Mouse (Mus musculus) urinary bladder, postnatal 10 days (tissue): ENCODE results near the gene Zfpm1.

Experiments
- DNase-seq: peaks from one replicate; pipeline ENCODE4 v3.0.0; 2022; ENCODE audit warnings: low spot score

Gene Zfpm1

DNA sequence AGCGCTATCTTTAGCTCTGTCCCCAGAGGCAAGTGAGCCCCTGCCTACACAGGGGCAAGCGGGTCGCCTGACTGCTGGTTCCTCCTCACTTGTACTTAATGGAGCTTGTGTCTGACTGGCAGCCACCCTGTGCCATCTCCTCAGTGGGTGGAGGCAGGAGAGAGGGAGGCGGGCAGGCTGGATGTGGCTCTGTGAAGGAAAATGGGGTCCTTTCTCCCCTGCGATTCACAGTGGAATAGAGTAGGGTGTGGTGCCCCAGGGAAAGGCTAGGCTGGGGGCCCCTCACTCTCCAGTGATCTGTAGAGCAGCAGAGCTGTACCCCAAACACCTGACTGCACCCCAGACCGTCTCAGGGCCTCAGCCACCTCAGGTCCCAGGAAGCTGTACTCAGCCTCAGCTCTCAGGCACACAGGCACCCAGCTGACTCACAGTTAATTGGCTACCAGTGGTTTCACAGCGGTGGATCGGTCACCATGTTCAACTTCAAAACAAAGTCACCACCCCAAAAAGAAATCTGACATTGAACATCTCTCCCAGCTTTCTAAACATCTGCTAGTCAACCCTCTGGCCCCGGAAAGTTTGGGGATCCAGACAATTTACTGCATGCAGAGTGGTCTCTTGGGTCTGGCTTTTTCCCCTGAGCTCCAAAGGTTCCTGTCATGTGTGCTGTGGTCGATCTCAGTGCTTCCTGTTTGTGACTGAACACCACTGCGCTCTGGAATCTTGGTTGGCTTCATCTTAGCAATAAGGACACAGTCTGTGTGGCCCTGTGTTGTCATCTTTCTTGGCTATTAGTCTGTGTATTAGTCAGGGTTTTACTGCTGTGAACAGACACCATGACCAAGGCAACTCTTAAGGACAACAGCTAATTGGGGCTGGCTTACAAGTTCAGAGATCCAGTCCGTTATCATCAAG lies 63.5 kb downstream of the Zfpm1 start:
- DNase-seq, result no peak

- DNase-seq, result no peak
These were observed 66.0 kb downstream of the Zfpm1 start for GRCm38 (mm10) chr8:122347811-122348552.

GRCm38 (mm10) chr8:122349357-122350297 lies 67.7 kb downstream of the Zfpm1 start:
- no peak for DNase-seq

DNA sequence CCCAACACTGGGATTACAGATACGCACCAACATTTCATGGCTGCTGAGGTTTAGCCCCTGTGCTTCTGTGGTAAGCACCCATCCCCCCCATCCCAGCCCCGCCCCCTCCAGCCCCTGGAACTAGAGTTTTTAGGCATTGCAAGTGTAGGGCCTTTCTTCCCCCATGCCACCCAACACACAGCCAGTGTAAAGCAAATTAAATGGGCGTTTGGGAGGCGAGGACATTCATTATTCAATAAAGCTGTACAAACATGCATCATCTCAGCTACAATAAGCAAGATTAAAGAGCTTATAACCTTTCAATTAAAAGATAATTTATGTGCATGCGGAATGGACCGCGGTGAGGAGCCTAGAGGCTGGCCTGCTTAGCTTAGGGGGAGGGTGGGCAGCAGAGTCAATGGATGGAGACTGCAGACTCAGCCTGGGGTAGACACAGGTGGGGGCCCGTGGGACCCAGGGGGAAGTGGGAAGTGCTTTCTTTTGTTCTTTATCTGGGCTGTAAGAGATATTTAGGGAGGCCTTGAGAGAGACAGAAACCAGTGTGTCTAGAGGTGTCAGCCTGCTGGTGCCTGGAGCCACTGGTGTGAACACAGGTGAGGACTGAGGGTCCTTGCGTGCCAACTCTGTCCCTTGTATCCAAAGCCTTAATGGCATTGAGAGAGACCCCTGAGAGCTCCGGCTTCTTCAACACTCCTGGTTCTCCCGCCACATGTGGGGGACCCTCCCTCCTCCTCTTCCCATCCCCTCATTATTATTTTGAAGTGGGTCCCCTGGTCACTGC lies 68.6 kb downstream of the Zfpm1 start:
- DNase-seq, result no peak

- DNase-seq, result no peak
These were observed 72.2 kb downstream of the Zfpm1 start for GRCm38 (mm10) chr8:122354157-122354556.

GRCm38 (mm10) chr8:122355642-122356606 lies 74.0 kb downstream of the Zfpm1 start:
- DNase-seq, result no peak

GRCm38 (mm10) chr8:122357202-122357601 lies 75.3 kb downstream of the Zfpm1 start:
- no peak for DNase-seq

- DNase-seq, result no peak
These were observed 75.7 kb downstream of the Zfpm1 start for GRCm38 (mm10) chr8:122357641-122358040.

- DNase-seq, result no peak
These were observed 77.3 kb downstream of the Zfpm1 start for GRCm38 (mm10) chr8:122359111-122359775.

GRCm38 (mm10) chr8:122360696-122361416 lies 78.9 kb downstream of the Zfpm1 start, which contains the start of gene Trhr2:
Gene Trhr2 (minus strand): TSS chr8:122360746.
- no peak for DNase-seq

- DNase-seq, result no peak
These were observed 80.3 kb downstream of the Zfpm1 start for GRCm38 (mm10) chr8:122362271-122362670.

- DNase-seq, result no peak
These were observed 81.0 kb downstream of the Zfpm1 start for GRCm38 (mm10) chr8:122362967-122363366.

GRCm38 (mm10) chr8:122368494-122368893 lies 86.6 kb downstream of the Zfpm1 start:
- no peak for DNase-seq

- DNase-seq, result peak; percentile 51
These were observed 87.7 kb downstream of the Zfpm1 start for GRCm38 (mm10) chr8:122369665-122370064.

GRCm38 (mm10) chr8:122371706-122372105 lies 89.8 kb downstream of the Zfpm1 start:
- DNase-seq, result no peak

- no peak for DNase-seq
These were observed 93.4 kb downstream of the Zfpm1 start for GRCm38 (mm10) chr8:122375320-122375719.

- DNase-seq, result no peak
These were observed 93.9 kb downstream of the Zfpm1 start for GRCm38 (mm10) chr8:122375751-122376364.
